Mouse (Mus musculus) liver, embryonic 14.5 days (tissue): Measurements from ENCODE around the gene Gna12.

Experiments
- CTCF ChIP-seq: IDR thresholded peaks from 2 replicates; pipeline ENCODE4 v1.5.1; 2016; ENCODE audit warnings: antibody characterized with exemption, low read depth, control low read depth
- EP300 ChIP-seq: IDR thresholded peaks from 2 replicates; pipeline ENCODE4 v1.6.1; 2016; ENCODE audit warnings: antibody characterized with exemption, low read depth

GRCm38 (mm10) chr5:140806939-140807338 lies 23.3 kb downstream of the Gna12 start:
- TF ChIP-seq CTCF (no peak), EP300 (peak; percentile 67)
